Comparison of ENCODE assay signal across 22 mouse cellular contexts in the genomic region with DNA sequence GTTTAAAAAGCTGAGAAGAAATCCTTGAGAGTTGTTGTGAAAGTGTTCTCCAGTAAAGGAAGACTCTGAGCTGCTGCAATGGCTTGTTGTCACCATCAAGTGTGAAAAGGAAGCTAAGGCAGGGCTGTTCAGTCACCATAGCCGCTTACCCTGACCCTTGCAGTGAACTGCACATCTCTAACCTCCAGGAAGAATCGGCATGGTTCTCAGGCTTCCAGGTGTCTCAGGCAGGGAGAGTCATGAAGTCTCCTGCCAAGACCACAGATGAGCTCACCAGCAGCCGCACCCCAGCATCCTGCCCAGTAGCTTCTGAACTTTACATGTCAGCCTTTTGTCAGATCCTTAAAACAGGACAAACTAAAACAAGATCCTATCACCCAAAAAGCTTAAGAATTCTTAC. TPM values are rescaled to one million over a fixed set of nuclear protein-coding genes. Genes with fewer than 3 reads are reported as not detected.
A peak's percentile ranks its signal among the peaks of the same experiment; 100 is the strongest.
DNase-seq lines count a peak whose midpoint lies in the region; ATAC-seq and TF ChIP-seq lines count a peak whose summit lies in the region.
"Had no signal": no experiment of that assay in that cellular context is flagged by ENCODE, and none has a peak within 500 bp of the region (broad histone marks: within the 10 kb centered on the region; RNA-seq: fewer than 3 reads in every experiment).

No protein-coding gene starts in this region.

- H3K4me2 ChIP-seq in heart, postnatal 0 days (ENCODE audit: low read depth, low read length), result no peak overlapping the region
- H3K4me2 ChIP-seq in hindbrain, embryonic 13.5 days, result no peak overlapping the region
- H3K4me2 ChIP-seq: embryonic facial prominence, embryonic 13.5 days had no signal

- H3K4me1 ChIP-seq in heart, postnatal 0 days (ENCODE audit: control insufficient read depth, insufficient read depth), result 0 out of 2 replicates have a peak, but pooled peaks cover 3% of the 10 kb centered on the region
- no peaks in the 10 kb centered on the region for H3K4me1 ChIP-seq in hindbrain, embryonic 13.5 days (replicated peaks)
- H3K4me1 ChIP-seq: embryonic facial prominence, embryonic 13.5 days; midbrain, embryonic 10.5 days had no signal

- intact Hi-C loops in gastrocnemius, adult 2 months (cut with DNase I), result no loop called here
- intact Hi-C loops in gastrocnemius, postnatal 36 days (cut with DNase I), result no loop called here
- intact Hi-C loops in heart, postnatal 14 days (cut with DNase I), result no loop called here

- WGBS in heart, postnatal 0 days, result 24% methylated on average over 3 of the region's 3 CpGs
- 89% methylated on average over 3 of the region's 3 CpGs for WGBS in hindbrain, embryonic 13.5 days

- no peak overlapping the region for H3K4me3 ChIP-seq in gastrocnemius, adult 2 months
- no peak overlapping the region for H3K4me3 ChIP-seq in heart, postnatal 0 days (ENCODE audit: low read depth, low read length)
- no peak overlapping the region for H3K4me3 ChIP-seq in hindbrain, embryonic 13.5 days
- H3K4me3 ChIP-seq: embryonic facial prominence, embryonic 13.5 days; layer of hippocampus, adult 2 months; midbrain, embryonic 10.5 days had no signal

- DNase-seq in gastrocnemius, adult 2 months, result no peak
- DNase-seq in gastrocnemius, postnatal 36 days, result no peak
- no peak for DNase-seq in heart, postnatal 0 days (ENCODE audit: low spot score)
- DNase-seq in heart, postnatal 14 days, result no peak
- DNase-seq in 416B (ENCODE audit: low read depth), result peak; percentile 36
- no peak for DNase-seq in thymus, postnatal 36 days
- DNase-seq: adrenal gland, postnatal 10 days; cerebellum, adult 9-10 months; gastrocnemius, postnatal 14 days; kidney, adult 2 months; kidney, postnatal 14 days; layer of hippocampus, postnatal 36 days; lung, postnatal 14 days; right cerebral cortex, postnatal 4 days; thymus, postnatal 25 days had no signal

- H3K27me3 ChIP-seq in heart, postnatal 0 days (ENCODE audit: control insufficient read depth, insufficient read depth, low read length), result no peaks in the 10 kb centered on the region
- H3K27me3 ChIP-seq in hindbrain, embryonic 13.5 days, result no peaks in the 10 kb centered on the region
- H3K27me3 ChIP-seq: embryonic facial prominence, embryonic 13.5 days had no signal

- peaks cover 32% of the 10 kb centered on the region for H3K36me3 ChIP-seq in heart, postnatal 0 days (replicated peaks; ENCODE audit: control insufficient read depth, insufficient read depth, low read length)
- no peaks in the 10 kb centered on the region for H3K36me3 ChIP-seq in hindbrain, embryonic 13.5 days

- no peak for TF ChIP-seq CTCF in gastrocnemius, adult 2 months (IDR thresholded peaks at IDR 0.05)
- no peak for TF ChIP-seq CTCF in heart, postnatal 0 days (IDR thresholded peaks at IDR 0.05; ENCODE audit: low read depth)

- no peak overlapping the region for H3K9ac ChIP-seq in heart, postnatal 0 days (replicated peaks; ENCODE audit: low read depth, low read length)
- no peak overlapping the region for H3K9ac ChIP-seq in hindbrain, embryonic 13.5 days
- H3K9ac ChIP-seq: embryonic facial prominence, embryonic 13.5 days had no signal

- TF ChIP-seq EP300 in heart, postnatal 0 days (IDR thresholded peaks at IDR 0.05; ENCODE audit: low read depth), result no peak

- H3K9me3 ChIP-seq in heart, postnatal 0 days (replicated peaks; ENCODE audit: control insufficient read depth, low read length), result no peaks in the 10 kb centered on the region
- H3K9me3 ChIP-seq in hindbrain, embryonic 13.5 days, result no peaks in the 10 kb centered on the region
- H3K9me3 ChIP-seq: embryonic facial prominence, embryonic 13.5 days; midbrain, embryonic 10.5 days had no signal

- peak; percentile 47; the same call in 1 of the 2 replicates for ATAC-seq in heart, postnatal 0 days (ENCODE audit: insufficient read depth, low read depth)
- peak; percentile 46 for ATAC-seq in inflammation-experienced regulatory T-cells, adult 6 months
- no peak for ATAC-seq in hindbrain, embryonic 13.5 days (ENCODE audit: low FRiP score)
- ATAC-seq: forebrain, embryonic 14.5 days; hindbrain, embryonic 16.5 days had no signal

- peak overlapping the region; percentile 53 for H3K27ac ChIP-seq in gastrocnemius, adult 2 months
- H3K27ac ChIP-seq in heart, postnatal 0 days (ENCODE audit: low read depth), result peak overlapping the region; percentile 5
- H3K27ac ChIP-seq in hindbrain, embryonic 13.5 days, result no peak overlapping the region
- H3K27ac ChIP-seq: embryonic facial prominence, embryonic 13.5 days; layer of hippocampus, adult 2 months; midbrain, embryonic 10.5 days had no signal

RNA-seq across cellular contexts. Expression of gene Cmss1, which starts 40.4 kb away (rescaled TPM):
- total RNA-seq in gastrocnemius, adult 2 months (2021), result 10 to 100 TPM; 33.0 to 44.0 TPM
- 10 to 100 TPM; 32.6 to 36.6 TPM for total RNA-seq in gastrocnemius, postnatal 36 days (2021)
- total RNA-seq in heart, postnatal 0 days (2014; rRNA removed; ENCODE audit: low replicate concordance), result 7.0 and 17.0 TPM in 2 replicates
- polyA plus RNA-seq in heart, postnatal 0 days (2015; fragmentation: Nextera tagmentation; extraction: Ambion mirVana), result 50.3 and 56.6 TPM in 2 replicates
- total RNA-seq in heart, postnatal 14 days (2021), result 10 to 100 TPM; 54.0 to 56.2 TPM
- polyA plus RNA-seq in inflammation-experienced regulatory T-cells, adult 6 months (2017; shearing (Covaris generic)), result 10 to 100 TPM; 22.9 to 39.5 (median 34.8) TPM
- 34.0 and 37.1 TPM in 2 replicates for polyA plus RNA-seq in hindbrain, embryonic 13.5 days (2015; fragmentation: Nextera tagmentation; extraction: Ambion mirVana)
